Mouse (Mus musculus): ENCODE data around the gene Snrnp25. TPM values are rescaled to one million over a fixed set of nuclear protein-coding genes. Genes with fewer than 3 reads are reported as not detected.

Snrnp25 gene
- total and polyA plus RNA-seq, 3 experiments = 130 to 158 TPM; not detected in 1

- no peak for TF ChIP-seq CTCF (IDR thresholded peaks at IDR 0.05 in 2 of 3, conservative IDR thresholded peaks at IDR 0.05 in 1 of 3; ENCODE audit: control insufficient read depth in 1 of 3, insufficient read depth in 1 of 3, low read depth in 2 of 3, low read length in 3 of 3, poor library complexity in 1 of 3, severe bottlenecking in 1 of 3)
- no peak for TF ChIP-seq NRF1 (IDR thresholded peaks at IDR 0.05; ENCODE audit: insufficient read depth, low read depth, low read length, poor library complexity, severe bottlenecking)
- no peak for TF ChIP-seq MAZ (IDR thresholded peaks at IDR 0.05; ENCODE audit: low read depth, low read length)
- no peak for TF ChIP-seq TCF12 (IDR thresholded peaks at IDR 0.05; ENCODE audit: low read depth, low read length)
- TF ChIP-seq EP300 (IDR thresholded peaks at IDR 0.05; ENCODE audit: low read depth in 1 of 2, low read length in 2 of 2) = no peak
- no peak for TF ChIP-seq GATA1 (IDR thresholded peaks at IDR 0.05; ENCODE audit: low read depth, low read length)
- TF ChIP-seq POLR2AphosphoS5 (IDR thresholded peaks at IDR 0.05; ENCODE audit: borderline replicate concordance, low read depth, low read length) = no peak
- no peak for TF ChIP-seq JUND (IDR thresholded peaks at IDR 0.05; ENCODE audit: low read depth, low read length)
- no peak for TF ChIP-seq MXI1 (IDR thresholded peaks at IDR 0.05; ENCODE audit: low read depth, low read length)
- H3K9me3 ChIP-seq (replicated peaks; ENCODE audit: insufficient read depth, low read length) = no peaks in the 10 kb centered on the region
- H3K79me2 ChIP-seq (ENCODE audit: control insufficient read depth, insufficient read depth, low read length, poor library complexity) = no peaks in the 10 kb centered on the region
- H3K4me3 ChIP-seq (ENCODE audit: control insufficient read depth in 1 of 2, insufficient read depth in 1 of 2, low read depth in 2 of 2, low read length in 2 of 2) = no peak overlapping the region
- peak; percentile 48 for DNase-seq (ENCODE audit: low read depth, low spot score)
- H3K9ac ChIP-seq (ENCODE audit: control insufficient read depth, low read depth, low read length, poor library complexity, severe bottlenecking) = no peak overlapping the region
- no peaks in the 10 kb centered on the region for H3K36me3 ChIP-seq (ENCODE audit: control insufficient read depth in 1 of 2, insufficient read depth in 2 of 2, low read length in 2 of 2)
- H3K27ac ChIP-seq (ENCODE audit: control insufficient read depth, low read depth, low read length) = no peak overlapping the region
- peaks cover 2 to 4% of the 10 kb centered on the region in 2 experiments; a peak in 3 of 4 replicates for H3K27me3 ChIP-seq (ENCODE audit: control insufficient read depth in 1 of 2, insufficient read depth in 2 of 2, low read length in 2 of 2)
- H3K4me1 ChIP-seq (ENCODE audit: control insufficient read depth in 1 of 2, insufficient read depth in 2 of 2, low read length in 2 of 2) = no peaks in the 10 kb centered on the region
These were observed 46.0 kb upstream of the Snrnp25 start for GRCm38 (mm10) chr11:32159176-32159575.

GRCm38 (mm10) chr11:32160341-32160740 lies 44.9 kb upstream of the Snrnp25 start:
- Histone ChIP-seq H3K4me3 (ENCODE audit: control insufficient read depth in 1 of 2, insufficient read depth in 1 of 2, low read depth in 2 of 2, low read length in 2 of 2) (no peak overlapping the region), H3K79me2 (ENCODE audit: control insufficient read depth, insufficient read depth, low read length, poor library complexity) (no peaks in the 10 kb centered on the region), H3K4me1 (ENCODE audit: control insufficient read depth in 1 of 2, insufficient read depth in 2 of 2, low read length in 2 of 2) (no peaks in the 10 kb centered on the region), H3K9me3 (replicated peaks; ENCODE audit: insufficient read depth, low read length) (no peaks in the 10 kb centered on the region), H3K36me3 (ENCODE audit: control insufficient read depth in 1 of 2, insufficient read depth in 2 of 2, low read length in 2 of 2) (no peaks in the 10 kb centered on the region), H3K27me3 (ENCODE audit: control insufficient read depth in 1 of 2, insufficient read depth in 2 of 2, low read length in 2 of 2) (peaks cover 2 to 4% of the 10 kb centered on the region in 2 experiments), H3K27ac (ENCODE audit: control insufficient read depth, low read depth, low read length) (no peak overlapping the region), H3K9ac (ENCODE audit: control insufficient read depth, low read depth, low read length, poor library complexity, severe bottlenecking) (no peak overlapping the region)
- no peak for DNase-seq (ENCODE audit: low read depth, low spot score)
- TF ChIP-seq MYB (IDR thresholded peaks at IDR 0.05; ENCODE audit: low read depth, low read length) (no peak), POLR2AphosphoS2 (IDR thresholded peaks at IDR 0.05; ENCODE audit: low read length) (no peak), E2F4 (IDR thresholded peaks at IDR 0.05; ENCODE audit: borderline replicate concordance, low read depth, low read length) (no peak), GATA1 (IDR thresholded peaks at IDR 0.05; ENCODE audit: low read depth, low read length) (no peak), KAT2A (conservative IDR thresholded peaks at IDR 0.05; ENCODE audit: low read depth, low read length) (no peak), NELFE (IDR thresholded peaks at IDR 0.05; ENCODE audit: low read depth, low read length) (no peak), MYC (IDR thresholded peaks at IDR 0.05; ENCODE audit: low read depth, low read length) (no peak), USF1 (IDR thresholded peaks at IDR 0.05; ENCODE audit: low read depth, low read length) (no peak), ZKSCAN1 (IDR thresholded peaks at IDR 0.05; ENCODE audit: low read depth, low read length) (no peak), POLR2AphosphoS5 (IDR thresholded peaks at IDR 0.05; ENCODE audit: borderline replicate concordance, low read depth, low read length) (no peak), CTCF (IDR thresholded peaks at IDR 0.05 in 2 of 3, conservative IDR thresholded peaks at IDR 0.05 in 1 of 3; ENCODE audit: control insufficient read depth in 1 of 3, insufficient read depth in 1 of 3, low read depth in 2 of 3, low read length in 3 of 3, poor library complexity in 1 of 3, severe bottlenecking in 1 of 3) (no peak), BHLHE40 (IDR thresholded peaks at IDR 0.05; ENCODE audit: borderline replicate concordance, low read depth, low read length) (no peak), MAX (IDR thresholded peaks at IDR 0.05; ENCODE audit: low read length) (no peak), MEF2A (IDR thresholded peaks at IDR 0.05; ENCODE audit: extremely low read depth, insufficient replicate concordance, low read depth, low read length, poor library complexity, severe bottlenecking) (no peak), ZNF384 (IDR thresholded peaks at IDR 0.05; ENCODE audit: low read depth, low read length) (no peak), RCOR1 (IDR thresholded peaks at IDR 0.05; ENCODE audit: low read depth, low read length) (no peak), GABPA (IDR thresholded peaks at IDR 0.05; ENCODE audit: low read depth, low read length) (no peak), SIN3A (IDR thresholded peaks at IDR 0.05; ENCODE audit: low read length) (no peak), TCF12 (IDR thresholded peaks at IDR 0.05; ENCODE audit: low read depth, low read length) (no peak), MAZ (IDR thresholded peaks at IDR 0.05; ENCODE audit: low read depth, low read length) (no peak)
